Mouse (Mus musculus): ENCODE data around the gene Gm6685. TPM values are rescaled to one million over a fixed set of nuclear protein-coding genes. Genes with fewer than 3 reads are reported as not detected.
"Not testable (repeated sequence)": the region's sequence is repeated elsewhere in the genome, so short reads cannot be mapped to it uniquely, and the experiment has no call there.

Gm6685 gene
- 0.43 TPM in 1 of 2 replicates, not detected in the other for polyA plus RNA-seq (2015; fragmentation: Nextera tagmentation; extraction: Ambion mirVana)

DNA sequence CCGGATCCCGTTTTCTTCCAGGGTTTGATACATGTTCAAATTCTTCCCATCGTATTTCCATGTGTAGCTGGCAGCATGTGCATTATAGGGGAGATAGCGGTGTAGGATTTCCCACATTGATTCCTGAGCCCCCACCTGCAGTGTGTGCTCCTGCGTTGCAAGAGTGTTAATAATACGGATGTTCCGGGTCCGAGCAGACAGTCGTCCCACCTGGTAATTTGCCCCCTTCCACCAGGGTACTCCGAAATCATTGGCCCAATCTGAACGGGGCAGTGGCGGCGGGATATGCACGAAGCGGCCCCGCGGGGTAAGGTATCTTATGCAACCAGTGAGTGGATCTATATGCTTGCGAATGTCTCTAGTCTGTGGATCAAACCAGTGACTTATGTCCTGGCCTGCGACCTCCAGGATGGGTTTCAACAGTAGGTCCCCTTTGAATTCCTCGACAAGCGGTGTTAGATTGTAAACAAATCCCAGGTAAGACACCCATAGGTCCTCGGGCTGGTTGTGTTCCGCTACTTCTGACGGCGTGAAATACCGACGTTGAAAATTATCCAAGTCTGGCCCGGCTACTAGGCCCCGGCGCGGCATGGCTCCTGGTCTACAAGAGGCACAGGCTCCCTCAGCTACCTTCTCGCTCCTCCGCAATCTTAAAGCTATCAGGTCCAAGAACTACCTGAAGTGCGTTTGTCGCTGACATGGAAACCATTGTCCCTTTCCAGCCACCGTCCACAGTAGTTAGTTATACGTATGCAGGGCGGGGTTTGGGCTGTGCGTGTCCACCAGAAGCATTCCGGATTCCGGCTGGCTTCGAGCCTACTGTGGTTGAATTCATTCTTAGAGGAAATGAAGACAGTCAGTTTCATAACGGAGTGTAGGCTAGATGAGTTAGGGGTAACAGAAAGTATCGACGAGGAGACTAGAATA lies at the start of gene Gm6685:
Gene Gm6685, minus strand, starts transcription at position 644 of the 927 bp plus-strand sequence.
- not testable (repeated sequence) for H3K9ac ChIP-seq (replicated peaks); H3K4me3 ChIP-seq (replicated peaks); H3K36me3 ChIP-seq; H3K4me1 ChIP-seq (replicated peaks); H3K4me2 ChIP-seq (replicated peaks); H3K27ac ChIP-seq; ATAC-seq; H3K27me3 ChIP-seq; H3K9me3 ChIP-seq
- 93% methylated on average over 45 of the region's 45 CpGs for WGBS

DNA sequence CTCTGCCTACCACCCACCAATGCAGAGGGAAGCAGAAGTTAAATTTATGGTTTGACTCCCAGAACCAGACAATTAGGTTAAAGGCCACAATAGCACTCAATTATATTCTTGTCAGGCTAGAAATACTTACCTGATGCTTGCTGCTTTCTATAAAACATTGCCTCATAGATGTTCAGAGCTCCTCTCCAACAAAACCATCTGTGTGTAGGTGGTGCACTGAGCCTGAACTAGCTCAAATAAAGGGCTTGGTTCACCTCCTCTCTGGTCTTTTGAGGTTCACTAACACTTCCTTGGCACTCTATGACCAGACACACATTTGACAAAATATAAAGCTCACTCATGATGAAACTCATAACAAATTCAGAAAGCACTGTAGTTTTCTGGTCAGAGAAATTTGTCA lies 36.2 kb upstream of the Gm6685 start:
- Histone ChIP-seq H3K9me3 (no peaks in the 10 kb centered on the region), H3K27ac (no peak overlapping the region), H3K4me3 (replicated peaks) (no peak overlapping the region), H3K36me3 (no peaks in the 10 kb centered on the region), H3K4me2 (replicated peaks) (no peak overlapping the region), H3K4me1 (replicated peaks) (no peaks in the 10 kb centered on the region), H3K9ac (replicated peaks) (no peak overlapping the region), H3K27me3 (no peaks in the 10 kb centered on the region)
- no peak for ATAC-seq

DNA sequence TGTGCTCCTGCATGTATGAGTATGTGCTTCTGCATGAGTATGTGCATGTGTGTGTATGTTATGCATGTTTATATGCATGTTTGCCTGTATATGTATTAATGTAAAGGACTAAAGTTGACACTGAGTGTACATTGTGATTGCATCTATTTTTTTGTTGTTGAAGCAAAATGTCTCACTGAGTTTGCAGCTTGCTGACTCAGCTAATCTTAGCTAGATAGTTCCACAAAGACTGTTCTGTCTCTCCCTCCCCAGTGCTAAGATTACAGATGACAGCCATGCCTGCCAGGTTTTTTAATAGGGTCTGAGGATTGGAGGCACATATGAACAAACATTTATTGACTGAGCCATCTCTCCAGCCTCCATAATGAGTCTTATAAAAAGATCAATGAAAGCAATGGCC lies 35.0 kb upstream of the Gm6685 start:
- Histone ChIP-seq H3K4me1 (replicated peaks) (no peaks in the 10 kb centered on the region), H3K36me3 (no peaks in the 10 kb centered on the region), H3K9ac (replicated peaks) (no peak overlapping the region), H3K27ac (no peak overlapping the region), H3K27me3 (no peaks in the 10 kb centered on the region), H3K4me3 (replicated peaks) (no peak overlapping the region), H3K9me3 (no peaks in the 10 kb centered on the region), H3K4me2 (replicated peaks) (no peak overlapping the region)
- no peak for ATAC-seq

DNA sequence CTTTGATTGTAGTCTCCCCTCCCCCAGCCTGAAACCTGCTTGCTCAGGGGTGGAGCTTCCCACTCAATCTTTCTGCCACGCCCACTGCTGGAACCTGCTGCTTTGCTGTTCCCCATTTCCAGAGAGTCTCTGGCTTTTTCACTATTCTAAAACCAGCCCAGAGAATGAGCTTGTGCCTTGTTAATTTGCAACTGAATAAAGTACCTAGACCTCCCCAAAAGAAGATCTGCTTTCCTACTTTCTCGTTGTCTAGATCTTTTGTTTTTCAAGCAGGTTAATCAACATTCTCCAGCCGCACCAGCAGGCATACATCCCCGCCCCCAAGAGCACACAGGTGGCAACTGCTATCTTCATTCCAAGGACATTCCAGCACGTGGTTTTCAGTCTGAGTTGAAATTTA lies 31.7 kb upstream of the Gm6685 start:
- H3K36me3 ChIP-seq; H3K9ac ChIP-seq (replicated peaks); H3K9me3 ChIP-seq; H3K4me2 ChIP-seq (replicated peaks); ATAC-seq; H3K4me3 ChIP-seq (replicated peaks); H3K27ac ChIP-seq; H3K27me3 ChIP-seq; H3K4me1 ChIP-seq (replicated peaks): not testable (repeated sequence)
- WGBS, result 72% methylated on average over 5 of the region's 5 CpGs

DNA sequence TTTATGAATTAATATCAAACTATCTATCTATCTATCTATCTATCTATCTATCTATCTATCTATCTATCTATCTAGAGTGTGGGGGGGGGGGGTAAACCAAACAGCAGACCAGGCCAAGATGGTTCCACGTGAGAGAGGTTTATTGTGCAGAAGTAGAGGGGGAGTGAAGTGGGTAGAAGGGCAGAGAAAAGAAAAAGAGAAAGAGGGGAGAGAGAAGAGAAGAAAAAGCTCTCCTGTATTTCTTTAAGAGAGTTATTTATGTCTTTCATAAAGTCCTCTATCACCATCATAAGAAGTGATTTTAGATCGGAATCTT lies 26.2 kb upstream of the Gm6685 start:
- Histone ChIP-seq H3K27me3 (peaks cover 17% of the 10 kb centered on the region), H3K9ac (replicated peaks) (peak overlapping the region; percentile 57), H3K27ac (peak overlapping the region; percentile 72), H3K9me3 (no peaks in the 10 kb centered on the region), H3K4me3 (replicated peaks) (peak overlapping the region; percentile 28), H3K4me2 (replicated peaks) (peak overlapping the region; percentile 51), H3K4me1 (replicated peaks) (peaks cover 9% of the 10 kb centered on the region; the same call in 1 of the 2 replicates), H3K36me3 (no peaks in the 10 kb centered on the region)
- 33% methylated on average over 2 of the region's 2 CpGs for WGBS
- ATAC-seq, result peak; percentile 28

DNA sequence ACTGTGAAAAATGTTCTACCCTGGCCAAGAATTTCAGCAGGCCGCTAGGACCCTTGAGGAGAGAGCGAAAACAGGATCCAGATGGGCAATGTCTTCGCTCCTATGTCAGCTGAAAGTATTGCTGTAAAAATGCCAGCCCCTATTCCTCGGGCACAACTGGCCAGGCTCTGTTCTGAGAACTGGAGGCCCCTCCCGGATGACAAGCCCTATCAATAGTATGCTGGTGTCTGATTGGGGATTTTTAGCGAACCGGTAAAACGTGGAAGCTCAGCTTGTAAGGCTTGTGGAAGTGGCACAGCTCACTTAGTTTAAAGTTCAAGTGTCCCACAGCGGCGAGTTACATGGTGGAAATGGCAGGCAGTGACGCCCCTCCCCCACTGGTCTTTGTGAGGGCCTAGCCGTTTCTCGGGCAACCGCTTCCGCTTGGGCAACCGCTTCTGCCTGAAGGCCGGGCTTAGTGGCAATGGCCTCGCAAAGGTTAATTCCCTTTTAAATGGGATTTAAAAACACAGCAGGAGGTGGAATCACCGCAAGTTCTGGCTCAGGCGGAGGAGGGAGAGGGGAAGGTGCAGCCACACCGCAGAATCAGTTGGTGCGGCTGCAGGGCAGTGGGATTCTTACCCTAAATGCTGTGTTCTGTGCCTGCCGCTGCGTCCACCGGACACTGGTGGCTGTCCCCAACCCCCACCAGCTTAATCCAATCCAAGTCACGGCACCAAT lies 25.7 kb upstream of the Gm6685 start:
- peak; percentile 97 for ATAC-seq
- H3K4me1 ChIP-seq (replicated peaks), result peaks cover 9% of the 10 kb centered on the region; the same call in 1 of the 2 replicates
- WGBS, result 2% methylated on average over 26 of the region's 26 CpGs
- no peaks in the 10 kb centered on the region for H3K36me3 ChIP-seq
- no peaks in the 10 kb centered on the region for H3K9me3 ChIP-seq
- H3K27ac ChIP-seq, result peak overlapping the region; percentile 72
- peak overlapping the region; percentile 51 for H3K4me2 ChIP-seq (replicated peaks)
- H3K4me3 ChIP-seq (replicated peaks), result peak overlapping the region; percentile 28
- peaks cover 17% of the 10 kb centered on the region for H3K27me3 ChIP-seq
- H3K9ac ChIP-seq (replicated peaks), result peak overlapping the region; percentile 57

DNA sequence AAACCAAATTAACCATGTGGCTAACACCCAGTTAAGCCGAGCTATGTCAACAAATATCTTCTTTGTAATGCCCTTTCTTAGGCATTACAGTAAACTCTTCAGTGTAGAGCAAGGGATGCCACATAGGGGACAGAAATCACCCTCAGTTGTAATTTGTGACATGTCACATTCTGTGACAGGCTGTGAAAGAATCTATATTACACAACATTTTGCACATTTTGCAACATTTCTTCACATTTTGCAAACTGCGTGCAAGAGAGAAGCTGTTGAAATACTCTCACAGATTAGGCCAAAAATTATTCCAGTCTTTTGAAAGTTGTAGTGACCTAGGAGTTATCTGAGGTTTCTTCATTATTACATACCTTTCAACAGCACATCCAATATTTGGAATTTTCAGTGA lies 3.8 kb upstream of the Gm6685 start:
- H3K9me3 ChIP-seq, result no peaks in the 10 kb centered on the region
- H3K27ac ChIP-seq, result no peak overlapping the region
- no peak overlapping the region for H3K4me2 ChIP-seq (replicated peaks)
- no peaks in the 10 kb centered on the region for H3K4me1 ChIP-seq (replicated peaks)
- H3K9ac ChIP-seq (replicated peaks), result no peak overlapping the region
- no peaks in the 10 kb centered on the region for H3K36me3 ChIP-seq
- no peaks in the 10 kb centered on the region for H3K27me3 ChIP-seq
- 89% methylated on average over 2 of the region's 2 CpGs for WGBS
- ATAC-seq, result no peak
- H3K4me3 ChIP-seq (replicated peaks), result no peak overlapping the region

DNA sequence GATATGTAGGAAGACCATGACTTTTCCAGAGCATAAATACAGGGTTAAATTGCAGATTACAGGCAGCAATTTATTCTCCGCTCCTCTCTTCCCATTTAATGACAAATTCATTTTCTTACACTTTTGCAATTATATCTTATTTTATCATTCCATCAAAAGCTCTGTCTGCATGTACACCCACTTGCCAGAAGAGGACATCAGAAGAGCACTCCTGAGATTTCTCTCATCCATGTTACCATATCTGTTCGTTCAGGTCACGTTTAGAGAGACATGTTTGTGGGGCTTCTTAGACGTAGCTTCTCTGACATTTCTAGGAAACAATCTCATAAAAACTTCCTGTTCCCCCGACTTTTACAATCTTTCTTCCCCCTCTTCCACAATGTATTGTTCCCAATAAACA lies 2.2 kb upstream of the Gm6685 start:
- no peaks in the 10 kb centered on the region for H3K9me3 ChIP-seq
- H3K9ac ChIP-seq (replicated peaks), result no peak overlapping the region
- 79% methylated on average over 5 of the region's 5 CpGs for WGBS
- no peak overlapping the region for H3K4me3 ChIP-seq (replicated peaks)
- ATAC-seq, result no peak
- no peaks in the 10 kb centered on the region for H3K36me3 ChIP-seq
- no peaks in the 10 kb centered on the region for H3K27me3 ChIP-seq
- no peak overlapping the region for H3K4me2 ChIP-seq (replicated peaks)
- H3K4me1 ChIP-seq (replicated peaks), result no peaks in the 10 kb centered on the region
- no peak overlapping the region for H3K27ac ChIP-seq

DNA sequence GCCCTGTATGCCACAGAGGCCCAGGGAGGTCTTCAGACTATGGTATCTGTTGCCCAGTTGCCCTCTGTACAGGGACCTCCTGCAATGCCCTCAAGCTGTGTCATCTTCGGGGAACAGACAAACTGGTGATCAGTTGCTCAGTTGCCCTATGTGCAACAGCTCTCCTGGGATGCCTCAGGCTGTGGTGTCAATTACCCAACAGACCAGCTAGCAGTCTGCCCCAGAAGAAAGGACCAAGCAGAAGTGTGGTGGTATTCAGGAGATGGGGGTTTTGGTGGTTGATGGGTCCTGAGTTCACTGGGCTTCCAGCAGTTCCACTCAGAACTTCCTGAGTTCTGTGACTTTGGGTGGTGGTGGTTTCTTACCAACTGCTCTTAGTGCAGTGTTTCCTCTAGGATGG lies 11.8 kb downstream of the Gm6685 start:
- WGBS, result 100% methylated on average over 1 of the region's 1 CpGs
- Histone ChIP-seq H3K4me2 (replicated peaks) (no peak overlapping the region), H3K9me3 (peaks cover 3% of the 10 kb centered on the region; the same call in 1 of the 2 replicates), H3K4me1 (replicated peaks) (no peaks in the 10 kb centered on the region), H3K9ac (replicated peaks) (no peak overlapping the region), H3K27me3 (no peaks in the 10 kb centered on the region), H3K27ac (no peak overlapping the region), H3K36me3 (no peaks in the 10 kb centered on the region), H3K4me3 (replicated peaks) (no peak overlapping the region)
- no peak for ATAC-seq

DNA sequence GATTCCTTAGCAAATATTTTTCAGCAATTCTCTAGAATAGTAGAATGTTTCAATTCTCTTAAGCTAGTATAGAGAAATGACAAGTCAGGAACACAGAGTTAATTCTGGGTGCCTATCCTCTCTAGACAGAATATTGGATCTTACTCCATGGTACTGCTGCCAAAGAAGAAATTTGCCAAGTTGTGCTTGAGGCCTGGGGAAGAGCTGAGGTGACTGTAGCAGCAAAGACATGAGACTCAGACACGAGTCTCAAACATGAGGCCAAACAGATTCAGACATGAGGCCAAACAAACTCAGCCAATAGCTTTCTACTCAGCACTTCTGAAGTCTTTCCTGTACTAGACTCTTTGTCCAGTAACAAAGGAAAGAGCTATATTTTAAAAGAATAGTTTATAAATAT lies 26.3 kb downstream of the Gm6685 start:
- no peaks in the 10 kb centered on the region for H3K4me1 ChIP-seq (replicated peaks)

DNA sequence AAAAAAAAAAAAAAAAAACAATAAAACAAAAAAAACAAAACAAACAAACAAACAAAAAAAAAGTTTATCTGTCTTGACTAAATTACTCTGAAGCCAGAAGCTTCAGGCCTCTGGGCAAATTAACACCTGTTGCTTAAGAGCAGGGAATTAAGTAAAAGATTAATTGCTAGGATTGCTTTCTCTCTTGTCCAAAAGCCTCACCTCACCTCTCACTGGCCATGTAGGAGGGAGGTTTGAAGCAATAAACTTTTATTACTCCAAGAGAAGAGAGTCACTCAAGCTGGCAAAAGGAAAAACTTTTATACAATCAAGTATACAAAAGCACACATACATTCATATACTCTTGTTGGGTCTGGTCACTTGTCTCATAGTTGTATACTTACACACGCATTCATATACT lies 31.9 kb downstream of the Gm6685 start:
- no peak overlapping the region for H3K9ac ChIP-seq (replicated peaks)
- 95% methylated on average over 1 of the region's 1 CpGs for WGBS
- H3K9me3 ChIP-seq, result no peaks in the 10 kb centered on the region
- no peaks in the 10 kb centered on the region for H3K36me3 ChIP-seq
- H3K4me3 ChIP-seq (replicated peaks), result no peak overlapping the region
- H3K4me2 ChIP-seq (replicated peaks), result no peak overlapping the region
- H3K27me3 ChIP-seq, result no peaks in the 10 kb centered on the region
- H3K4me1 ChIP-seq (replicated peaks), result no peaks in the 10 kb centered on the region
- no peak overlapping the region for H3K27ac ChIP-seq
- no peak for ATAC-seq

More for the DNA sequence above, 26.3 kb downstream of the Gm6685 start:
- H3K27ac ChIP-seq, result no peak overlapping the region
- 78% methylated on average over 1 of the region's 1 CpGs for WGBS
- no peak overlapping the region for H3K4me2 ChIP-seq (replicated peaks)
- H3K36me3 ChIP-seq, result no peaks in the 10 kb centered on the region
- ATAC-seq, result no peak
- H3K9ac ChIP-seq (replicated peaks), result no peak overlapping the region
- H3K27me3 ChIP-seq, result no peaks in the 10 kb centered on the region
- no peaks in the 10 kb centered on the region for H3K9me3 ChIP-seq
- H3K4me3 ChIP-seq (replicated peaks), result no peak overlapping the region

DNA sequence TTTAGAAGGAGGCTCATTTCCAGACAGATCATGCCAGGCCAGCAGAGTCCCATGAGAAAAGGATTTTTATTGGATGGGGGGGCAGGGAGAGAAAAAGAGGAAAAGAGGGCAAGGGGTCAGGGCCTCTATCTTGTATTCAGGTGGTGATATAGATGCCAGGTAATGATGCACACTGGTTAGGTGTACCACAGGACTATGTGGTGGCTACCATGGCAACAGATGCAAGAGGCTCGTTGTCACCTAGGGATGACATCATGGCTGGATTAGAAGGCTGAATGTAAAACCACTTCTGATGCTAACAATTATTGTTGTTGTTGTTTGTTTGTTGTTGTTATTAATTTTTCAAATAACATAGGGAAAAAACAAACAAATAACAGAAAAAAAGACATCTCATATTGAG lies 49.2 kb downstream of the Gm6685 start:
- H3K4me1 ChIP-seq (replicated peaks), result no peaks in the 10 kb centered on the region
- H3K4me3 ChIP-seq (replicated peaks), result no peak overlapping the region
- no peak for ATAC-seq
- 89% methylated on average over 1 of the region's 1 CpGs for WGBS
- no peaks in the 10 kb centered on the region for H3K9me3 ChIP-seq
- no peaks in the 10 kb centered on the region for H3K36me3 ChIP-seq
- H3K27ac ChIP-seq, result no peak overlapping the region
- H3K27me3 ChIP-seq, result no peaks in the 10 kb centered on the region
- H3K4me2 ChIP-seq (replicated peaks), result no peak overlapping the region
- no peak overlapping the region for H3K9ac ChIP-seq (replicated peaks)

Measured in midbrain, embryonic 13.5 days (tissue).